In the genomic region with DNA sequence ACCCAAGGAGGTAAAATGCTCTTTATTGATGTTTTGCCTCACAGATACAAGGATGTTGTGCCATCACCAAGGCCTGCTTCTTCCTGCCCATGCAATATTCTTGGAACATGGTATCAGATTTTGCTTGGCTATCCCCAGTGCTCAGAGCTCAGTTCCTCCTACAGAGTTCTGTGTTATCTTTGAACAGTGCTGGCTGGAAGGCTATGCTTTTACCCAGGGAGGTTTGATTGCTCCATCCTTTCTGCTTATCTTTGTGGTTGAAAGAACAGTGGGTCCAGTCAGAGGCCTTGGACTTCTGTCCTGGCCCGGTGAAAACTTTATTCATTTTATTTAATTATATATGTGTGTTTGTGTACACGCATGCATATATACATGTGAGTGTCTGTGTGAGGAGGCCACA, we compare ENCODE assay signal across 25 mouse cellular contexts. TPM values are rescaled to one million over a fixed set of nuclear protein-coding genes. Genes with fewer than 3 reads are reported as not detected.
A peak's percentile ranks its signal among the peaks of the same experiment; 100 is the strongest.
DNase-seq lines count a peak whose midpoint lies in the region; ATAC-seq and TF ChIP-seq lines count a peak whose summit lies in the region.
"Had no signal": no experiment of that assay in that cellular context is flagged by ENCODE, and none has a peak within 500 bp of the region (broad histone marks: within the 10 kb centered on the region; RNA-seq: fewer than 3 reads in every experiment).

No protein-coding gene starts in this region.

- no peak for TF ChIP-seq CTCF in liver, adult 2 months (IDR thresholded peaks at IDR 0.05; ENCODE audit: low read depth, low read length)
- no peak for TF ChIP-seq CTCF in spleen, adult 2 months (IDR thresholded peaks at IDR 0.05; ENCODE audit: extremely low read depth, insufficient read depth, insufficient read length, insufficient replicate concordance)
- no peak for TF ChIP-seq CTCF in heart, adult 2 months (IDR thresholded peaks at IDR 0.05)

- TF ChIP-seq EP300 in heart, adult 2 months (IDR thresholded peaks at IDR 0.05; ENCODE audit: insufficient read depth, low read depth, low read length): no peak

- H3K27ac ChIP-seq in liver, adult 2 months (replicated peaks; ENCODE audit: insufficient read depth, low read depth, low read length): no peak overlapping the region
- no peak overlapping the region for H3K27ac ChIP-seq in liver, embryonic 11.5 days (ENCODE audit: low read depth, low read length)
- 0 out of 2 replicates have a peak overlapping the region, but pooled peaks have one; percentile 2 for H3K27ac ChIP-seq in spleen, adult 2 months (ENCODE audit: insufficient read depth, low read length)
- H3K27ac ChIP-seq in heart, adult 2 months: no peak overlapping the region
- H3K27ac ChIP-seq: forebrain, embryonic 10.5 days; forebrain, embryonic 13.5 days; heart, embryonic 10.5 days; heart, embryonic 13.5 days; hindbrain, embryonic 14.5 days; hindbrain, postnatal 0 days had no signal

- no peaks in the 10 kb centered on the region for H3K79me2 ChIP-seq in liver, adult 2 months (ENCODE audit: control insufficient read depth, insufficient read depth, low read length)
- no peaks in the 10 kb centered on the region for H3K79me2 ChIP-seq in heart, adult 2 months (replicated peaks; ENCODE audit: control insufficient read depth, insufficient read depth, low read length)

- H3K9me3 ChIP-seq in liver, embryonic 11.5 days (ENCODE audit: control insufficient read depth, low read length): no peaks in the 10 kb centered on the region
- H3K9me3 ChIP-seq: forebrain, embryonic 13.5 days; heart, embryonic 10.5 days; heart, embryonic 13.5 days had no signal

- no peak overlapping the region for H3K9ac ChIP-seq in liver, adult 2 months (ENCODE audit: low read depth, low read length)
- H3K9ac ChIP-seq in liver, embryonic 11.5 days (ENCODE audit: low read depth, low read length): no peak overlapping the region
- H3K9ac ChIP-seq in heart, adult 2 months (ENCODE audit: low read depth, low read length): no peak overlapping the region
- H3K9ac ChIP-seq: forebrain, embryonic 13.5 days; heart, embryonic 13.5 days; hindbrain, embryonic 14.5 days had no signal

- no peak overlapping the region for H3K4me3 ChIP-seq in liver, adult 2 months (ENCODE audit: insufficient read depth, low read depth, low read length)
- H3K4me3 ChIP-seq in liver, embryonic 11.5 days (ENCODE audit: low read depth, low read length): no peak overlapping the region
- H3K4me3 ChIP-seq in spleen, adult 2 months (ENCODE audit: extremely low read depth, insufficient read depth, insufficient read length): no peak overlapping the region
- no peak overlapping the region for H3K4me3 ChIP-seq in heart, adult 2 months
- H3K4me3 ChIP-seq: forebrain, embryonic 10.5 days; forebrain, embryonic 13.5 days; heart, embryonic 10.5 days; heart, embryonic 13.5 days had no signal

- TF ChIP-seq POLR2A in liver, adult 2 months (IDR thresholded peaks at IDR 0.05; ENCODE audit: extremely low read depth, insufficient read depth, low read length): no peak
- TF ChIP-seq POLR2A in spleen, adult 2 months (IDR thresholded peaks at IDR 0.05; ENCODE audit: low read depth, low read length): no peak
- TF ChIP-seq POLR2A in heart, adult 2 months (IDR thresholded peaks at IDR 0.05; ENCODE audit: insufficient read depth, low read depth, low read length): no peak

- ATAC-seq in liver, embryonic 11.5 days (replicated peaks; ENCODE audit: low FRiP score): no peak
- ATAC-seq: activated CD4-positive, CD25-positive, alpha-beta regulatory T cell, adult 4 months; CD4-positive, CD25-positive, alpha-beta regulatory T cell, adult 4 months; forebrain, embryonic 13.5 days; forebrain, embryonic 16.5 days; hindbrain, postnatal 0 days; inflammation-experienced regulatory T-cells, adult 6 months had no signal

- H3K4me1 ChIP-seq in liver, adult 2 months (ENCODE audit: control insufficient read depth, insufficient read depth, low read length): 0 out of 2 replicates have a peak, but pooled peaks cover 2% of the 10 kb centered on the region
- peaks cover 6% of the 10 kb centered on the region for H3K4me1 ChIP-seq in liver, embryonic 11.5 days (replicated peaks; ENCODE audit: control insufficient read depth, insufficient read depth, low read length)
- peaks cover 41% of the 10 kb centered on the region for H3K4me1 ChIP-seq in spleen, adult 2 months (ENCODE audit: control insufficient read depth, insufficient read depth, insufficient read length)
- peaks cover 4% of the 10 kb centered on the region for H3K4me1 ChIP-seq in heart, adult 2 months (ENCODE audit: control insufficient read depth, insufficient read depth, low read length)

- 61% methylated on average over 2 of the region's 2 CpGs for WGBS in liver, adult 2 months
- WGBS in liver, embryonic 11.5 days: 73% methylated on average over 2 of the region's 2 CpGs
- 90% methylated on average over 2 of the region's 2 CpGs for WGBS in spleen, adult 2 months
- 91% methylated on average over 2 of the region's 2 CpGs for WGBS in heart, adult 2 months

- intact Hi-C loops in heart, adult 2 months (cut with DNase I): no loop called here

- H3K36me3 ChIP-seq in liver, adult 2 months (ENCODE audit: control insufficient read depth, insufficient read depth, low read length): peaks cover under 1% of the 10 kb centered on the region; the same call in 1 of the 2 replicates
- H3K36me3 ChIP-seq in liver, embryonic 11.5 days (ENCODE audit: control insufficient read depth, insufficient read depth, low read length): no peaks in the 10 kb centered on the region
- H3K36me3 ChIP-seq in spleen, adult 2 months (ENCODE audit: control insufficient read depth, insufficient read depth, low read length): no peaks in the 10 kb centered on the region
- no peaks in the 10 kb centered on the region for H3K36me3 ChIP-seq in heart, adult 2 months (ENCODE audit: control insufficient read depth, insufficient read depth, low read length)
- H3K36me3 ChIP-seq: forebrain, embryonic 10.5 days; heart, embryonic 10.5 days; heart, embryonic 13.5 days had no signal

- H3K4me2 ChIP-seq in liver, embryonic 11.5 days: no peak overlapping the region
- H3K4me2 ChIP-seq: forebrain, embryonic 13.5 days; heart, embryonic 13.5 days; hindbrain, embryonic 14.5 days had no signal

- H3K27me3 ChIP-seq in liver, adult 2 months (ENCODE audit: control insufficient read depth, insufficient read depth, low read length): no peaks in the 10 kb centered on the region
- no peaks in the 10 kb centered on the region for H3K27me3 ChIP-seq in liver, embryonic 11.5 days (replicated peaks; ENCODE audit: control insufficient read depth, insufficient read depth, low read length)
- H3K27me3 ChIP-seq in spleen, adult 2 months (ENCODE audit: control insufficient read depth, insufficient read depth, low read length): no peaks in the 10 kb centered on the region
- no peaks in the 10 kb centered on the region for H3K27me3 ChIP-seq in heart, adult 2 months (ENCODE audit: control insufficient read depth, insufficient read depth, low read length)
- H3K27me3 ChIP-seq: forebrain, embryonic 13.5 days had no signal

- DNase-seq in liver, adult 2 months (ENCODE audit: extremely low read depth, low read depth, low spot score): peak; percentile 41
- no peak for DNase-seq in liver, embryonic 11.5 days (ENCODE audit: low spot score)
- DNase-seq in spleen, adult 2 months (ENCODE audit: low read depth in 1 of 2, low spot score in 2 of 2): no peak
- DNase-seq in spleen, adult 18-20 months: no peak
- DNase-seq in naive thymus-derived CD4-positive, alpha-beta T cell, adult 2 months (ENCODE audit: low read depth): peak; percentile 7
- DNase-seq in heart, adult 2 months: no peak
- DNase-seq: adrenal gland, adult 8-10 months; adrenal gland, postnatal 25 days; cerebellum, adult 18-20 months; cerebellum, adult 9-10 months; cerebellum, postnatal 14 days; gastrocnemius, postnatal 14 days; heart, adult 18-20 months; heart, postnatal 14 days; heart, postnatal 4 days had no signal

RNA-seq across cellular contexts. Expression of a gene that starts 16.7 kb away (rescaled TPM):
- total RNA-seq in liver, adult 2 months (2014; rRNA removed): 0.55 and 1.2 TPM in 2 replicates
- polyA plus RNA-seq in liver, adult 2 months (2012; rRNA removed): 0.75 and 1.2 TPM in 2 replicates
- 0.38 TPM in 2 replicates for polyA plus RNA-seq in liver, embryonic 11.5 days (2014; fragmentation: Nextera tagmentation; extraction: Ambion mirVana)
- polyA plus RNA-seq in spleen, adult 2 months (2012; rRNA removed): 64.4 and 72.8 TPM in 2 replicates
- total RNA-seq in heart, adult 2 months (2021): 1 to 10 TPM; 1.2 TPM
- polyA plus RNA-seq in heart, adult 2 months (2012; rRNA removed): 2.0 and 2.5 TPM in 2 replicates

Comparison
In these comparisons a context has a peak if more than half of its experiments do, and no peak if none do; other contexts are left out.
1. DNase-seq: peak in liver, adult 2 months (single experiment) and naive thymus-derived CD4-positive, alpha-beta T cell, adult 2 months (single experiment); none in liver, embryonic 11.5 days (single experiment), spleen, adult 2 months (0 of 2), spleen, adult 18-20 months (0 of 2) and heart, adult 2 months (0 of 2).
2. RNA of a gene that starts 16.7 kb away (polyA plus RNA-seq): 64.4 to 72.8 TPM in spleen, adult 2 months; 2.0 to 2.5 TPM in heart, adult 2 months, 0.75 to 1.2 TPM in liver, adult 2 months and 0.38 TPM in liver, embryonic 11.5 days; every median in the first group is over 10 times any median in the second.